Mouse (Mus musculus) stomach, postnatal 0 days (tissue): ENCODE data around the gene Crtac1. TPM values are rescaled to one million over a fixed set of nuclear protein-coding genes. Genes with fewer than 3 reads are reported as not detected.

Experiments
- ATAC-seq: fragments of 200-750 bp; cut with Nextera tagmentation; 2 replicates; pipeline ENCODE4 v1.8.0; 2017; ENCODE audit not compliant: low FRiP score, low TSS enrichment
- DNase-seq: peaks from one replicate; pipeline ENCODE4 v3.0.0-alpha.2; 2016; ENCODE audit warnings: low spot score
- H3K27ac ChIP-seq: fragments of 300-500 bp; sonication (generic); replicated peaks from 2 replicates; pipeline ENCODE4 v1.5.1; 2014; ENCODE audit warnings: mild to moderate bottlenecking, control low read depth
- H3K27me3 ChIP-seq: fragments of 300-500 bp; sonication (generic); 2 replicates; pipeline ENCODE4 v1.6.1; 2014; ENCODE audit warnings: low read length; ENCODE audit not compliant: control insufficient read depth, insufficient read depth
- H3K36me3 ChIP-seq: fragments of 300-500 bp; sonication (generic); 2 replicates; pipeline ENCODE4 v1.6.1; 2014; ENCODE audit warnings: low read length, mixed read lengths; ENCODE audit not compliant: control insufficient read depth, insufficient read depth
- H3K4me1 ChIP-seq: fragments of 300-500 bp; sonication (generic); replicated peaks from 2 replicates; pipeline ENCODE4 v1.6.1; 2014; ENCODE audit warnings: antibody characterized with exemption; ENCODE audit not compliant: control insufficient read depth, insufficient read depth
- H3K4me2 ChIP-seq: fragments of 300-500 bp; sonication (generic); replicated peaks from 2 replicates; pipeline ENCODE4 v1.6.1; 2014; ENCODE audit warnings: low read depth, mild to moderate bottlenecking, control low read depth, moderate library complexity
- H3K4me3 ChIP-seq: fragments of 300-500 bp; sonication (generic); 2 replicates; pipeline ENCODE4 v1.5.1; 2014; ENCODE audit warnings: low read depth, low read length, control low read depth
- H3K9ac ChIP-seq: fragments of 300-500 bp; sonication (generic); 2 replicates; pipeline ENCODE4 v1.6.1; 2014; ENCODE audit warnings: mild to moderate bottlenecking, low read length, control low read depth, mixed read lengths
- H3K9me3 ChIP-seq: fragments of 300-500 bp; sonication (generic); 2 replicates; pipeline ENCODE4 v1.6.1; 2016; ENCODE audit warnings: low read length; ENCODE audit not compliant: control insufficient read depth
- CTCF ChIP-seq: IDR thresholded peaks from 2 replicates; pipeline ENCODE4 v1.5.1; 2016; ENCODE audit warnings: antibody characterized with exemption, low read depth, mild to moderate bottlenecking, moderate library complexity
- EP300 ChIP-seq: optimal IDR thresholded peaks from 2 replicates; pipeline ENCODE3; 2016; ENCODE audit warnings: antibody characterized with exemption
- WGBS: fragments of 180-500 bp; shearing (Covaris S2); extraction: QIAGEN DNeasy Blood & Tissue Kit; methylation state at CpG from one replicate; pipeline ENCODE4 v1.1.7; 2014; 5-methylcytosine and 5-hydroxymethylcytosine counted together
- polyA plus RNA-seq: library from polyadenylated mRNA; unstranded; fragments of >200 nt; fragmentation: Nextera tagmentation; extraction: Ambion mirVana; gene quantifications from 2 replicates; pipeline ENCODE4 v1.2.1, GENCODE M21; 2015

The Crtac1 gene
- polyA plus RNA-seq, 1 experiment from 2014 or later, result 4.5 TPM

DNA sequence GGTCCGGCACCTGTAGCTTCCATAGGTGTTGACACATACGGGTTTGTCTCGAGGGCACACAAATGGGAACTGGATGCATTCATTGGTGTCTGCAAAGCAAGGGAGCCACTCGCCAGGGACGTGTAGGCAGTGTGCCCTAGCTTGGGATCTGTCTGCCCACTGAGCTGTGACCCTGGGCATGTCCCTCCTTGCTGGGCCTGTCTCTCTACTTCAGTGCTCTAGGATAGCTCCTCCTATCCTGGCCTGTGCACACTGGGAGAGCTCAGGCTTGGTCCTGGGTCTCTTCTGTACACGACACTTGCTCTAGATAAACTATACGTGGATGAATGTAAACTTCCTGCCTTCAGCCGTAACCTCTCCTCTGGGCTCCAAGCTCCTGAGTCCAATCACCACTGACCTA, 147.4 kb downstream of the Crtac1 start:
- H3K9ac ChIP-seq, result no peak overlapping the region
- H3K4me2 ChIP-seq, result no peak overlapping the region
- H3K4me1 ChIP-seq, result no peaks in the 10 kb centered on the region
- no peak for DNase-seq
- no peak overlapping the region for H3K4me3 ChIP-seq
- H3K9me3 ChIP-seq, result no peaks in the 10 kb centered on the region
- TF ChIP-seq CTCF (no peak), EP300 (no peak)
- H3K27ac ChIP-seq, result no peak overlapping the region
- no peak for ATAC-seq
- 55% methylated on average over 8 of the region's 8 CpGs for WGBS
- no peaks in the 10 kb centered on the region for H3K27me3 ChIP-seq
- H3K36me3 ChIP-seq, result no peaks in the 10 kb centered on the region

GRCm38 (mm10) chr19:42279611-42280010, 152.0 kb downstream of the Crtac1 start:
- ATAC-seq (no peak), DNase-seq (no peak)
- Histone ChIP-seq H3K4me1 (no peaks in the 10 kb centered on the region), H3K27ac (no peak overlapping the region), H3K27me3 (no peaks in the 10 kb centered on the region), H3K4me2 (no peak overlapping the region), H3K9me3 (no peaks in the 10 kb centered on the region), H3K4me3 (no peak overlapping the region), H3K36me3 (no peaks in the 10 kb centered on the region), H3K9ac (no peak overlapping the region)
- WGBS, result 70% methylated on average over 3 of the region's 3 CpGs
- TF ChIP-seq EP300 (no peak), CTCF (no peak)

GRCm38 (mm10) chr19:42278461-42278860, 153.1 kb downstream of the Crtac1 start:
- Histone ChIP-seq H3K27me3 (no peaks in the 10 kb centered on the region), H3K9ac (no peak overlapping the region), H3K4me2 (no peak overlapping the region), H3K4me3 (no peak overlapping the region), H3K36me3 (no peaks in the 10 kb centered on the region), H3K4me1 (no peaks in the 10 kb centered on the region), H3K27ac (no peak overlapping the region), H3K9me3 (no peaks in the 10 kb centered on the region)
- no peak for TF ChIP-seq EP300
- no peak for TF ChIP-seq CTCF
- 83% methylated on average over 5 of the region's 5 CpGs for WGBS
- DNase-seq, result no peak
- ATAC-seq, result no peak

GRCm38 (mm10) chr19:42277288-42277687, 154.3 kb downstream of the Crtac1 start:
- ATAC-seq (no peak), DNase-seq (no peak)
- no peaks in the 10 kb centered on the region for H3K9me3 ChIP-seq
- 79% methylated on average over 6 of the region's 6 CpGs for WGBS
- H3K4me1 ChIP-seq, result no peaks in the 10 kb centered on the region
- no peak overlapping the region for H3K4me2 ChIP-seq
- no peaks in the 10 kb centered on the region for H3K27me3 ChIP-seq
- H3K4me3 ChIP-seq, result no peak overlapping the region
- TF ChIP-seq CTCF (no peak), EP300 (no peak)
- H3K9ac ChIP-seq, result no peak overlapping the region
- H3K36me3 ChIP-seq, result no peaks in the 10 kb centered on the region
- H3K27ac ChIP-seq, result no peak overlapping the region

DNA sequence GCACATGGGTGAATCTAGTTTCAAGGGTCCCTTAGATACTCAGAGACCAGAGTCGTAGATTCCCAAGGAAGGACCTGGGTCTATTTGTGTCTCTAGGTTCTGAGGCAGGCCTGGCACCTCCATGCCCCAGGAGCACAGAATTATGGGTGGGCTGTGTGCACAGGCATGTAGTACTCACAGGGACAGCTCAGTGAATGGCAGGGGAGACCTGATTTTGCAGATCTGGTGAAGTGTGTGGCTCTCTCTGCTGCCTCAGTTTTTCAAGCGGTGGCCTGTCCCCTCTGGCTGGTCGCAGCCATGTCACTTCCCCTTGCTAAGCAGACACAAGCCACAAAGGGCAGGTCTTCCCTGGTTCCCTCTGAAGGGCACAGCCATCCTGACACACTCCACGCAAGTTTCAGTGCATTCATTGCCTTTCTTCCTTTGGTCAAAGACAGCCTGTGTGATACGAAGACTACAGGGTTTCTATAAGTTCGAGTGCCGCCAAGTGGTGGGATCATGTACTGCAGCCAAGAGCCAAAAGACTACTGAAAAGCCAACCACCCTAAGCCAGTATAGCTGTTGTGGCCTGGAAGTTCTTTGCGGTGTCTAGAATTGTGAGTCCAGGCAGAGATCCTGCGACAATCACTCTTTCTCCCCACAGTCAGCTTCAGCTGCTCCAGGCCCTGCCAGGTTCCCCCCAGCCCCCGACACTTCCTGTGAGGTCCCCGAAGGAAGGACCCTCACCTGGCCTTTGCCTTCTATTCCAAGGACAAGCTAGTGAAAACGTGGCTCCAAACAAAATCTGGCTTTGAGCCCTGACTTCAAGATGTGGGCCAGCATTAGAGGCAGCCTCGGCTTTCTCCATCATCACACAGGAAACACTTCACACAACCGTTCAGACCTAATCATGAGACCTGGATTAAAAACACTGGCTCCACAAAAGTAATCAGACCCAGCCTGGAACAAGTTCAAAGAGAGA, 159.3 kb downstream of the Crtac1 start:
- H3K27ac ChIP-seq, result no peak overlapping the region
- no peaks in the 10 kb centered on the region for H3K9me3 ChIP-seq
- ATAC-seq (no peak), DNase-seq (peak; percentile 79)
- H3K4me3 ChIP-seq, result no peak overlapping the region
- H3K4me2 ChIP-seq, result no peak overlapping the region
- no peak overlapping the region for H3K9ac ChIP-seq
- no peak for TF ChIP-seq EP300
- TF ChIP-seq CTCF, result peak; percentile 91
- no peaks in the 10 kb centered on the region for H3K27me3 ChIP-seq
- no peaks in the 10 kb centered on the region for H3K36me3 ChIP-seq
- no peaks in the 10 kb centered on the region for H3K4me1 ChIP-seq
- 40% methylated on average over 14 of the region's 14 CpGs for WGBS

DNA sequence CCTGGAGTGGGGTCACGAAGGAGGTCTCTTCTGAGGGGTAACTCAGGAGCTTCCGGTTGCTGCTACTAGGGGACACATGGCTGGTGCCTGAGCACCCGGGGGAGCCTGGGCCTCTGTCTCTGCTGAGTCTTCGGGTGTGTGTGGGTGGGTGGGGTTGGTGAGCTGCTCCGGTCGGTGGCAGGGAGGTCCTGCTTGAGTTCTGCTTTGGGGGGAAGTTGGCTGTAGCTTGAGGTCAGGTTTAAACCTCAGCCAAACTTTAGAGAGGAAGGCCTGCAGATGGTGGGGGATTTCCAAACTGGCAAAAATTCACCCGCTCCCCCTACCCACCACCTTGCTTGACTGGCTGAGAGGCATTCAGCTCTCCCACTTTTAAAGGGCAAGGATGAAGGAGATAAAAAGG, 160.4 kb downstream of the Crtac1 start:
- no peak overlapping the region for H3K9ac ChIP-seq
- H3K27ac ChIP-seq, result no peak overlapping the region
- ATAC-seq, result no peak
- WGBS, result 70% methylated on average over 7 of the region's 7 CpGs
- H3K4me3 ChIP-seq, result no peak overlapping the region
- H3K36me3 ChIP-seq, result no peaks in the 10 kb centered on the region
- no peaks in the 10 kb centered on the region for H3K27me3 ChIP-seq
- H3K9me3 ChIP-seq, result no peaks in the 10 kb centered on the region
- no peak for DNase-seq
- no peak for TF ChIP-seq EP300
- TF ChIP-seq CTCF, result no peak
- no peaks in the 10 kb centered on the region for H3K4me1 ChIP-seq
- H3K4me2 ChIP-seq, result no peak overlapping the region
